Mouse (Mus musculus) lung, postnatal 4 days (tissue): ENCODE data around the gene Prss12.

Source experiments
- DNase-seq, 2 experiments: peaks; one replicate each; pipeline ENCODE4 v3.0.0; 2021

Gene Prss12

DNA sequence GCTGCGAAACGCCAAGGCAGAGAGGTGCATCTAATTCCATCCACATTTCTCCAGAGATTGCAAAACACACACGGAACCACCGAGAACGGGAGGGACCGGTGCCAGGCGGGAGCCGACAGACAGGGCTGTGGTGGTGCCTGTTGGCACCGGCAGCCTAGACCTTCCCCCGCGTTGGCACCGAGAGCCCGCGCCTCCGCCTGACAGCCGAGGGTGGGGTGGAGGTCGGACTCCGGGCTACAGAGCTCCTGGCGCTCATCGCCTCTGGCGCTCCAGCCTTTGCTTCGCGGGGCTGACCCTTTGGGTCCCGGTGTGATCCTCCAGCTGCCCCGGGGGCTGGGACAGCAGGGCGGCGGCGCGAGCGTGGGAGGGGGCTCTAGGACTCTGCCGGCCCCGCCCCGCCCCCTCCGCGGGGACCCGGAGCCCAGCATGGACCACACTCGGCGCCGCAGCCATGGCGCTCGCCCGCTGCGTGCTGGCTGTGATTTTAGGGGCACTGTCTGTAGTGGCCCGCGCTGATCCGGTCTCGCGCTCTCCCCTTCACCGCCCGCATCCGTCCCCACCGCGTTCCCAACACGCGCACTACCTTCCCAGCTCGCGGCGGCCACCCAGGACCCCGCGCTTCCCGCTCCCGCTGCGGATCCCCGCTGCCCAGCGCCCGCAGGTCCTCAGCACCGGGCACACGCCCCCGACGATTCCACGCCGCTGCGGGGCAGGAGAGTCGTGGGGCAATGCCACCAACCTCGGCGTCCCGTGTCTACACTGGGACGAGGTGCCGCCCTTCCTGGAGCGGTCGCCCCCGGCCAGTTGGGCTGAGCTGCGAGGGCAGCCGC, at the start of gene Prss12:
Gene Prss12, plus strand, starts transcription at position 206 of the 830 bp plus-strand sequence.
- peak; percentile 47 to 65 for DNase-seq

DNA sequence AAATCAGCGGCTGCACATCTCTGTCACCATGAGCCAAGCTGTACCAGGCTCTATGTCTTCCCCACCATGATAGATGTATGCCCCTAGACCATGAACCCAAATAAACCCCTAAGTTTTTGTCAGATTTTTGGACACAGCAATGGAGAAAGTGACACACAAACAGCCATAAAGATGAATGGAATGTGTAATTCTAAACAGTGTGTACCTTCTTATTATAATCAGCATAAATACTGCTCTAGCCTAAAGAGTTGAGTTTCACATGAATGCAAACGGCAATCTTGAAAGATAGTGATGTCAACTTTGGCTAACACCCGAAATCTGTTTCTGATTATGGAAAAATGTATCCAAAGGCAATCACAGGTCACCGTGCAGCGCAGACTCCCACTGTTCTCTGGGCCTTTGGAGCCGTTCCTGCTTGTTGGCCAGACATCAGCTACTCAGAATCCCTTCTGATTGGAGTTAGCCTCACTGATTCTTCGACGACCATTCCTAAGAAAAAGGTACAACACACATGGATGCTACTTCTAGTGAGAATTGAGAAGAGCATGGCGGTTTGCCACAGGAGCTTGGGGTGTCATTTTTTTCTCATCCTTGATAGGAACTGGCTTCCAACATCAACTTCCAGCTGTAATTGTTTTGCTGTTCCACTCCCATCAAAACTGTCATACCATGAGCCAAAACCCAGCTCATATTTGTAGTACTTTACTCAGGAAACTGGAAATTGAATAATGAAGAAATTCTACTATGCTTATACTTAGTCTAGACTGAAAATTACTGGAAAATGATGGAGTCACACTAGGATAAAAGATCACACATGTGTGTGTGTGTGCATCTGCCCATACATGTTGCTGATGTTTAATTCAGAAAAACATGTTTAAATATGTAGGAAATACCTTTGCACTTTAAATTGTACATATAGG, 48.9 kb upstream of the Prss12 start:
- DNase-seq, result no peak

DNA sequence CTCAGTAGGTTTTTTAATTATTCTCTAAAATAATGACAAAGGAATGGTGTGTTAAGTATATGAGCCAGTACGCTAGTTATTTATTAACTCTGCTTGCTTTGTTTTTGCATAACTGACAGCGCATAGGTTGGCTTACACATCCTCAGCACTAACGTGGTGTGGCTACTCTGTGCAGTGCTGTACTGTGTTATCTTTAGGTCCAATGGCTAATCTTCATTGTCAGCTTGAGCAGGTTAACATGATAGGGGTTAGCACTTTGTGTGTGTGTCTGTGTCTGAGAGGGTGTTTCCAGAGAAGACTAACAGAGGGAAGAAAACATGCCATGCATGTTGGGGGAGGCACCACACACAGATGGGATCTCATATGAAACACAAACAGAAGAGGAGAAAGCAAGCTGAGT, 41.8 kb upstream of the Prss12 start:
- DNase-seq, result no peak

DNA sequence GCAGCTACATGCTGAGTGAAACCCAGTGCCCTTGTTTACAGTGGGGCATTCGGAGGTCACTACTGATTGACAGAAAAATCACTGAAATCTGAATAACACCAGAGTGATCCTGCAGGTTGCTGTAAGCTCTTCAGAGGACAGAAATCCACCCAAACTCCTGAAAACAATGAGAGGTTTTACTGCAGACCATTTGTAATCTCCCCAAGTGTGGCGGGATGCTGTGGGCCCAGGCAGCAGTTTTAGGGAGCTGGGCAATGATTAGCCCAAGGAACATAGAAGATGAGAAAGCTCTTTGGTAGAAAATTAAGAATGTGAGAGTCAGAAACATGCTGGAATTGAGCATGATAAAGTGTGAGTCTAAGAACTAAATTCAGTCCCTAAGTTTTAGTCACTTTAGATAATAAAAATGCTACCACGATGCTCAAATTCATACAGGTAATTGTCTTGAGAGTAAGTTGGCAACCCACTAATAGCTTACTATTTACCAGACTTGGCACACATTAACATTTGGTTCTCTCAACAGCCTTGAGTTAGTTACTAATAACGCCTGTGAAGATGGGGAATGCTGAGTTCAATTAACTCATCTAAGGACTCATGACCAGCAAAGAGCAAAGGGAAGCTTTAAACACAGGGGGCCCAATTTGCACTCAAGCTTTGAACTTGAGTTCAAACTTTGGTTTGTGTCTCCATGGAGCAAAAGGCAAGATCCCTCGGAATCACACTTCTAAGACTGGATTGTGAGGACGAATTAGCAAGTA, 34.7 kb upstream of the Prss12 start:
- DNase-seq, result no peak

DNA sequence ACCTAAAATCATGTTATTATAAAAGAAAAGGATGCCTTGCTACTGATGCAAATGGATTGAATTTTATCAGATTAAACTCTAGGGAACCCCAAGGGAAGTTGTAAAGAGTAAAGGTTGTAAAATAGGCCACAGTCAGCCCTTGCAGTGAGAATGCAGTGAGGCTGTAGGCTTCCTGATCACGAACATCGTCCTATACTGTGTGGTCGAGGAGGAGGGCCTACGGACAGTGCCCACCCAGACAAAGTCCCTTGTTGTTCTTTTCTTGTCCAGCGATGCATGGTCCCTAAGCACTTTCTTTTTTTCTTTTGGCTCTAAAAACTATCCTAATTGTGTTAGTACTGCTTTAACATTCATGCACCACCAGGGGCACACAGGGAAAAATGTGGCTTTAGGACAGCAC, 33.5 kb upstream of the Prss12 start:
- no peak for DNase-seq

DNA sequence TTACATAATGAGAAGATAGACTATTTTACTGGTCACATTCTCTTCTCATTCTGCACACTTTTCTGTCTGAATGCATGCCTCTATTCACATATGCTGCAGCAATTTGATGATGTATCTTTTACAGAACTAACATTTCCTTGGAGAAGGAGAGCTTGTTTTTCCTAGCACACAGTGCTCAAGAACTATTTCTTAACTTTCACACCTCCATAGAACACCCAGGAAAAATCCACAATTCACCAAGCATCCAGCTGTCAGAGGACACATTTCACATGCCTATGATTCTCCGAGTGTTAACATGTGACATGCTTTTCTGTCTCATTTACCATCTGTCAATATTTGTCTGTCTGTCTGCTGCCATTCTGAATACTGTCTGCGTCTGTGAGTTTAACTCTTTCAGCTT, 21.1 kb upstream of the Prss12 start:
- no peak for DNase-seq

DNA sequence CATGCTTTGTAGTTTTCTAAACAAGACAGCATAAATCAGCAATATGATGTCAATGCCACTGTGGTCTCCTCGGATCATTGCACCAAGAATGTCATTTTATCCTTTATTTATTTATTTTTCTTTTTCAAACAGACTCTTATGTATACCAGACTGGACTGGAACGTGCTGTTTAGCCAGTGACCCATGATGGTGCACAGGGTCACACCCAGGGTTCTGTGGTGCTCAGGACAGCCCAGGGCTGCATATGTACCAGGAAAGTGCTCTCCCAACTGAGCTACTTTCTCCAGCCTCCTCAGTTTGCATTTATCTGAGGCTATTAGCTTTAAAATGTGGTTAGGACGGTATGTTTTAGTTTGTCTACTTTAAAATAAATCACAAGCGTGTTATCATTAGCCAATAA, 18.7 kb upstream of the Prss12 start:
- DNase-seq, result no peak

DNA sequence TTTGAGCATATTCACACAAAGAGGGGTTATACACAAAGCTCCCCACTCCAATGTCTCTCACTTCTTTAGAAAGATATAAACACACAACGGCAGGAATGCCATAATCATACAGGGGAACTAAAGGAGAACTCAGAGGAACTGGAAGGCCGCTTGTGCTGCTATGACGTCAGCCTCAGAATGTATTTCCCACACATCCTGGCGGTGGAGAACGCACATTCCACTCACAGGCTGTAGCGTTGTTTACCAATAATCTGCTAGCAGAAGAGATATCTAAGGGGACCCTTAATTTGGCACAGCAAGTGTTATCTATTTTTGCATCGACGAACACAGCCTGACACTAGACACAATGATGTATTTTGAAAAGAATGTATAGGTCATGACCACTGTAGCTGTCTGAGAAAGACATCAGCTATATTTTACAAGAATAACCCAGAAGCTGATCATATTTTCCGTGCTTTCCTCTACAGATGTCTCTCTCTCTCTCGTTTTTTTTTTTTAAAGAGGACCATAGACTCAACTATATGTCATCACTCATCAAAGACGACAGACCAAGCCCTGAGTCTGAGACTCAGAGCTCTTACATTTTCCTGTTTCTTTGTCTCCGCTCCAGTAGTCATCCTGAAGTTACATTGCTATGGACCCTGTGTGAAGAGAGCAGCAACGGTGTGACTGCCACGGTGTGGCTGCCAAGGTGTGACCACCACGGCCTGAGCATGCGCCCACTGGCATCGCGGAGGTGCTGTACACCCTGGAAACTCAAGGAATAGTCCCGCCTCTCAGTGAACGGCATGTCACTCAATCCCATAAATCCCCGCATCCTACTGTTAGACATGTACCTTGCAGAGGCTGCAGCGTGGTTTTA, 16.9 kb upstream of the Prss12 start:
- DNase-seq, result peak; percentile 22 to 35

DNA sequence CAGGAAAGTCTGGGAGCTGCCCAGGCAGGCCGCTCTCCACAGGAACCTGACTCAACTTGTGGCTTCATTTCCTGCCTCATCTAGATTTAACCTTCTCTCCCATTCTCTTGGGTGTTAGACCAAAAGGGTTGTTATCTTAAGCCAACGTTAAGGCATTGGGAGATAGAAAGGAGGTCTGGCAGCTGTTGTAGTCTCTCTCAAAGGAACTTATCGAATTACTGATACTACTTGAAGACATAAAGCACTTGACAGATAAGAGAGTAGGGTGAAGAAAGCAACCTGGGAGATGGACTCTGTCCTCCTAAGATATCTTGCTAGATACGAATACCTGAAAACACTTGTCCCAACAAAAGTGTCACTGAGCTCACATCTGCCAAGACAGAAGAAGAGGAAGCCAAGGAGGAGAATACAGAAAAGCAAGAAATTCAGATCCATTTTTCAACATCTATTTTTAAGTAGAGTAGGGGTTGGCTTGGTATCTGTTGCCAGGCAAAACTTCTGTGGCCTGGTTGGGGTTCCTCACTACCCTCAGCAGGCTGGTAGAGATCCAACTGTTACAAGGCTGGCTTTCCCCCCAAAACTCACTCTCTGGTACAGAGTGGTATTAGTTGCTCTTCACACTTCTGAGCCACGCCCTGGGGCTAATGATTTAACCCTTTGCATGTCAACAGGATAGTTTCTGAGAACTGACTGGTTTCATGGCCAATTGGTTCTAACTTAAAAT, 14.6 kb upstream of the Prss12 start:
- no peak for DNase-seq

DNA sequence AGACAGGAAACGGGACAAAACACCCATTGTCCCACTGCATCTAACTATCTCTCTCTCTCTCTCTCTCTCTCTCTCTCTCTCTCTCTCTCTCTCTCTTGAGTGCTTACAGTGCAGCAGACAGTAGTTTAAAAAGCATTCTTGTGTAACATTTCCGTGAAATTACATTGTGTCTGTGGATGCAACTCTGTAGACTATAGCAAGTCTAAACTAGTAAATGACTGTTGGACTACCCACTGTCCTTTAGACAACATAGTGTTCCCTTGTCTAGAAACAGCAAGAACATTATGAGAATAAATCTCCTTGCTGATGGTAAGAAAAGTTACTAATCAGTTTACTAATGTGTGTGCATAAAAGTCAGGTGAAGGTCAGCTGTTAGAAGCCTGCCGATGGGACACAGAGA, 13.4 kb upstream of the Prss12 start:
- no peak for DNase-seq

DNA sequence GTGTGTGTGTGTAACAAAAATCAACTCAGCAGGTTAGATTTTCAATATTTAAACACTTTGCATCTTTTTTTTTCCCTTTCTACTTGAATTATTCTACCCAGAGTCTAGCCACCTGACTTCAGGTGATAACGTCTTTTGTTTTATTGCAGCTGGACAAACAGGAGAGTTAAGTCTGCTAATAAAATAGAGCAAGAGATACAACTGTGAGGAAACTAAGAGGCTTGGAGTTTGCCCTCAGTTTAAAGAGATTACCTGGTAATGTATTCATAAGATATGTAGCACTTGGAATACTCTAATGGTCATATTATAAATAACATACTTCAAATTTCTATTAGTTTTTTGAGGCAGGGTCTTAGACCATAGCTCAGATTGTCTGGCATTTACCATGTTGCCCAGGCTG, 9.1 kb upstream of the Prss12 start:
- no peak for DNase-seq

DNA sequence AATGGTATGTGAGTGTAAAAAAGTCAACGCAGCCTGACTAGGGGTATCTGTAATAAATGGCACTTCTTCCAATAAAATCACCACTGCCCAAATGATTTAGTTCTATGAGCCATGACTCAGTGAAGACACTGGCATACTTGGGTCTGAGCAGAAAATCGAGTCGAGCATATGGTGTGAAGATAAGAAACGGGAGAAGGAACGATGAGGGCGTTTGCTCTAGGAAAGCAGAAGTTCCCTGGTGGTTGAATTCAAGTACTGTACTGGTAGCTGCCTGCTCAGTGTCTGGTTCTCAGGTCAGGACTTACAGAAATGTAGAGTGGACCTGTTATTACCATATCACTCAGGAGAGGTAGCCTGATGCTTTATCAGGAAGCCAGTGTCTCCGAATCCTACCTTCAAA, 6.2 kb upstream of the Prss12 start:
- no peak for DNase-seq

DNA sequence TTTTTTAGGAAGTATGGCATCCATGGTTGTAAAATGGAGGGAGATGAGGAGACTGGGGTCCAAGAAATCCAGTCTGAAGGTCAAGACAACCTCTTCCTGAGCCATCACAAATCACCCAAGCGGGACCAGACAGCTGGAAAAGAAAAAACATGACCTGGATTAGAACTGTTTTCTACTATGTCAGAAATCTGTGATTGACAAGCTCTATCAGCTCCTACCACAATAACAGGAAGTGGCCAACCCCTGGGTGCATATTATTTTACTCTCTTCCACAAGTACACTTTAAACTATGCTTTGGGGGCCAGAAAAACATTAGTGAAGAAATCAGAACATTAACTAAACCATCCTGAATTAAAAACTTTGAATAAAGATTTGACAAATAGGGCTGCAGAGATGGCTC, 2.2 kb upstream of the Prss12 start:
- no peak for DNase-seq

DNA sequence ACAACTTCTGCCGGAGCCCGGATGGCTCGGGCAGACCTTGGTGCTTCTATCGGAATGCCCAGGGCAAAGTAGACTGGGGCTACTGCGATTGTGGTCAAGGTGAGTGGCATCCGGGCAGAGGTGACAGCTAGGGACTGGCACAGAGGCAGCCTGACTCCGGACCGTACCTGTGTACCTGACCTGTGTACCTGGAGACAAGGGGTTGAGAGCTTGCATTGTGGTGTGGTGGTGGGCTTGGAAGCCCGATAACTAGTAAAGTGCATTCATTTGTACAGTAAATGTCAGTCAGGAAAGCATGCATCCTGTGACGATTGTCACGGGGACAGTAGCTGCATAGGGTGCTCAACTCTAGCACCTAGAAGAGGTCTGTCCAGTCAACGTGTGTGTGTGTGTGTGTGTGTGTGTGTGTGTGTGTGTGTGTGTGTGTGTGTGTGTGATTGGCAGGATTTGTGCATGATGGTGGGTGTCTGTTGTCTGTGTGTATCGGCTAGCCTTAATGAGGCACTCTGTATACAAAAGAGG, 886 bp downstream of the Prss12 start:
- DNase-seq, result no peak

DNA sequence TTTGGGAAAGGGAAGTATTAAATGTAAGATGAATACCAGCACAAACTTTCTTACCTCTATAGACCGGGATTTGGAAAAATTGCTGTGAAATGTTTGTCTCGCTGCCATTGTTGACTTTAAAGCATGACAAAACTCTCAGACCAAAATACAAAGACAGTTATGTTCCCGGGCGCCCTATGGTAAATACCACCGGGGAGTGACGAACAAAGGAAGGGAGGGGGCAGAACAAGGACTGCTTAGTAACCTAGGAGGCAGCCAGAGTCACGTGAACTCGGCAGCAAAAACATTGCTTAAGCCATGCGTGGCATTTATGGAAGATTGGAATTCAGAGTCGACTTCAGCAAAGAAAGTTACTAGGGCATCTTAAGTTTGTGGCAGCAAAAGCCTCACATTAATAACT, 1.4 kb downstream of the Prss12 start:
- DNase-seq, result peak; percentile 41 to 47

DNA sequence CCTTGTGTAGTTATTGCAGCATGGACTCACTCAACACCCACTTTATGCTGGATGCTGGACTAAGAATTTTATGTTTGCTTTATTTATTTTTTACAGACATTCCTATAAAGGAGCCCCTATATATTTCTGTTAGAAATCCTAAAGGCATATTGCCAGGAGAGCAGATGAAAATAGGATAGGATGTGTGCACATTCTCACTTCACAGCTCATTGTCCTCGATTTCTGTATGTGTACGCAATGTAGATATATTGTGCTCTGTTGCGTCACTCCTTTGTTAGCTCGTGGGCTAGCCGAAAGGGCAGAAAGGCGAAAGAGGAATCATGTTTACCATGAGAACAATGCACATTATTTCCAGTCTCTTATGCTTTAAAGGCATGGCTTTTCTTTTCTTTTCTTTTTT, 3.4 kb downstream of the Prss12 start:
- no peak for DNase-seq

DNA sequence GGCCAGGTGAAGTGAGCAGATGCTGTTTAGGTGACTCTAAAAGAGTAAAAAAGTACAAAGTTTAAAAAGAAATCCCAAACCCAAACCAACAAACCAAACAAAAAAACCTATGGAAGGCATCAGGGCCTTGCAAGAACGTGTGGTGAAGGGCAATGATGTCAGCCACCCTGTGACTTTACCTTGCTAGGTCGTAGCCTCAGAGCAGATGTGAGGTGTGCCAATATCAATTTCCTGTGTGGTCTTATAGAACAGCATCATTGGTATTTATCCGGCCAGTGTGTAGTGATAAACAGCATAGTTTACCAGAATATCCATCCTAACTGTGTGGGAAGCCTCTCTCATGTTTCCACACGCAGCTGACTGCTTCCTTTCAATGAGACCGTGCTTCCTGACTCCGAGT, 6.2 kb downstream of the Prss12 start:
- DNase-seq, result no peak

DNA sequence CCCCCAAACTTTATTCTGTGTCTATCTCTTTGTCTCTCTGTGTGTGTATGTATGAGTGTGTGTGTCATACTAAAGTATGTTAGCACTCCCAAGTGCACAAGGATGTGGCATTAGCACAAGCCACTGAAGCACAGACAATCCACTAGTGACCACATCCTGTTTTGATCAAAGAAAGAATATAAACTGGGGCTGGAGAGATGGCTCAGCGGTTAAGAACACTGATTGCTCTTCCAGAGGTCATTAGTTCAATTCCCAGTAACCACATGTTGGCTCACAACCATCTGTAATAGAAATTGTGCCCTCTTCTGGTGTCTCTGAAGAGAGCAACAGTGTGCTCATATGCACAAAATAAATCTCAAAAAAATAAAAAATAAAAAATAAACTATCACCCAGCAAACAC, 12.8 kb downstream of the Prss12 start:
- no peak for DNase-seq

DNA sequence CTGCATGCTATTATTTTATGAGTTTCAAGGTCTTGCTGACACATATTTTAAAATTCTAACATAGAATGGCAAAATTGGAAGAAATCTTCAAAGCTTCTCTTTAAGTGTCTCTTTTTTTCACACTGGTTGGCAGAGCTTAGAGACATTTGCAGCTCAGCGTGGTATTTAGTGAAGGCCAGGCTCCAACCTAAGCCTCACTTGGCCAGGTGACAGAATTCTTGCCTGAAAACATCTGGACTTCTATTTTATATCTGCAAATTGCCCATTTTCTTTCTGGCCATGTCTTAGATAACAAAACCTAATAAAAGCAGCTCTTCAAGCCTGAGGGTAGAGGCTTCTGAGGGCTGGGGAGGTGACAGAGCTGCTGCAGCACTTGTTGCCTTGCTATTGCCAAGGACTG, 13.7 kb downstream of the Prss12 start:
- DNase-seq, result no peak

DNA sequence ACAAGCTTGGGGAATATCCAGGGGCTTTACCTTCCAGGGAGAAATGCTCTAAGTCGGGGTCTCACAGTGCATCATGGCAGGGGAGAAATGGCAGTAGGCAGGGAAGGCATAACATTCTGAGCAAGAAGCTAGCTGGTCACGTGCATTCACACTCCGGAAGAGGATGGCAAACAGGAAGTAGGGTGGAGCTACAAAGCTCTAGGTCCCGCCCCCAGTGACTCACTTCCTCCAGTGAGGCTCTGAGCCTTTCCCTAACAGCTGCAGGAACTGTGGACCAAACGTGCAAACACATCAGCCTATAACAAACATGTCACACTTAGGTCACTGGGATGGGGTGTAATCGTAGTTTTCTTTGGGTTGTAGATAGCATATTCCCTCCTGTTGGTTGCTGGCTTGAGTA, 15.6 kb downstream of the Prss12 start:
- DNase-seq, result peak; percentile 13 to 31

DNA sequence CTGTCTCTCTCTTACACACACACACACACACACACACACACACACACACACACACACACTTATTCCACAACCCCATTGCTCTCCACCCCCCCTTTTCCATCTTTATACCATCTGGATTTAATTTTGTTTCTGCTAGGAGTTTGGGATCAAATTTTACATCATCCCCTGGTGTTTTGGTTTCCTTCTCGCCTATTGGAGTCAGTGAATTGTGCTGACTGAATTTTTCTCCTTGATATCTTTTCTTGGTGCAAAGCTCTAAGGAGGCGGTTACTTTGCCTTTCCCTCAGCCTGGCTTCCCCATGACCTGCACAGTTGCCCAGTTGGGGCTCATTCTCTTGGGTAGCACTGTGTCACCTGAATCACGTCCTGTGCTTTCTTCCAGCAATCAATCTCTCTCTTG, 30.1 kb downstream of the Prss12 start:
- DNase-seq, result no peak
